ENCODE assay signal across 35 mouse cellular contexts in genomic region chr15:9183995-9184394, GRCm38 (mm10).
"Had no signal": no experiment of that assay in that cellular context is flagged by ENCODE, and none has a peak within 500 bp of the region (broad histone marks: within the 10 kb centered on the region; RNA-seq: fewer than 3 reads in every experiment).

No protein-coding gene starts in this region.

- H3K9me3 ChIP-seq: heart, embryonic 10.5 days; heart, embryonic 12.5 days; heart, embryonic 13.5 days; heart, embryonic 15.5 days; hindbrain, embryonic 10.5 days; hindbrain, embryonic 12.5 days; hindbrain, embryonic 13.5 days; hindbrain, embryonic 15.5 days; intestine, embryonic 15.5 days; kidney, embryonic 15.5 days had no signal

- H3K27me3 ChIP-seq: heart, embryonic 12.5 days; heart, embryonic 13.5 days; heart, embryonic 15.5 days; hindbrain, embryonic 12.5 days; hindbrain, embryonic 13.5 days; hindbrain, embryonic 15.5 days; intestine, embryonic 15.5 days; kidney, embryonic 15.5 days had no signal

- ATAC-seq: hindbrain, embryonic 16.5 days; hindbrain, postnatal 0 days; inflammation-experienced regulatory T-cells, adult 6 months; intestine, embryonic 15.5 days; intestine, embryonic 16.5 days; intestine, postnatal 0 days had no signal

- H3K27ac ChIP-seq: heart, embryonic 10.5 days; heart, embryonic 13.5 days; heart, embryonic 15.5 days; hindbrain, embryonic 10.5 days; hindbrain, embryonic 12.5 days; hindbrain, embryonic 13.5 days; hindbrain, embryonic 14.5 days; hindbrain, embryonic 15.5 days; hindbrain, postnatal 0 days; intestine, embryonic 15.5 days; kidney, embryonic 15.5 days; kidney, postnatal 0 days; layer of hippocampus, adult 2 months had no signal

- H3K9ac ChIP-seq: heart, embryonic 12.5 days; heart, embryonic 13.5 days; heart, embryonic 15.5 days; hindbrain, embryonic 12.5 days; hindbrain, embryonic 13.5 days; hindbrain, embryonic 14.5 days; hindbrain, embryonic 15.5 days; intestine, embryonic 15.5 days; kidney, embryonic 15.5 days had no signal

- H3K4me1 ChIP-seq: heart, embryonic 10.5 days; heart, embryonic 12.5 days; heart, embryonic 13.5 days; heart, embryonic 15.5 days; hindbrain, embryonic 10.5 days; hindbrain, embryonic 12.5 days; hindbrain, embryonic 13.5 days; hindbrain, embryonic 15.5 days; intestine, embryonic 15.5 days; kidney, embryonic 15.5 days had no signal

- H3K36me3 ChIP-seq: intestine, embryonic 15.5 days had no signal

- DNase-seq: heart, postnatal 10 days; heart, postnatal 14 days; heart, postnatal 36 days; heart, postnatal 4 days; kidney, adult 11 months; kidney, adult 18-20 months; kidney, adult 2 months; kidney, adult 8-10 months; kidney, adult 9 months; kidney, postnatal 10 days; kidney, postnatal 14 days; kidney, postnatal 25 days; kidney, postnatal 36 days; kidney, postnatal 4 days; layer of hippocampus, adult 9-11 months; layer of hippocampus, postnatal 36 days had no signal

- H3K4me3 ChIP-seq: heart, embryonic 10.5 days; heart, embryonic 12.5 days; heart, embryonic 13.5 days; heart, embryonic 15.5 days; hindbrain, embryonic 10.5 days; hindbrain, embryonic 12.5 days; hindbrain, embryonic 13.5 days; hindbrain, embryonic 15.5 days; intestine, embryonic 15.5 days; kidney, embryonic 15.5 days; layer of hippocampus, adult 2 months had no signal

- H3K4me2 ChIP-seq: heart, embryonic 11.5 days; heart, embryonic 12.5 days; heart, embryonic 13.5 days; heart, embryonic 15.5 days; hindbrain, embryonic 12.5 days; hindbrain, embryonic 13.5 days; hindbrain, embryonic 14.5 days; hindbrain, embryonic 15.5 days; intestine, embryonic 15.5 days; kidney, embryonic 15.5 days had no signal
